Mouse (Mus musculus) cerebellum, adult 2 months (tissue): Measurements from ENCODE around the gene Qars. TPM values are rescaled to one million over a fixed set of nuclear protein-coding genes. Genes with fewer than 3 reads are reported as not detected.

Experiments
- DNase-seq, 2 experiments: peaks; one replicate each; pipeline ENCODE4 v3.0.0; 2021
- H3K27ac ChIP-seq: fragments of 200-500 bp; 2 replicates; pipeline ENCODE4 v1.5.1; 2012; ENCODE audit warnings: low read length, control low read depth, inconsistent platforms; ENCODE audit not compliant: insufficient read depth
- H3K27me3 ChIP-seq: fragments of 200-500 bp; 2 replicates; pipeline ENCODE4 v1.6.1; 2012; ENCODE audit warnings: inconsistent platforms, mild to moderate bottlenecking, low read length, moderate library complexity; ENCODE audit not compliant: control insufficient read depth, insufficient read depth
- H3K4me1 ChIP-seq: fragments of 200-500 bp; 2 replicates; pipeline ENCODE4 v1.6.1; 2011; ENCODE audit warnings: low read length; ENCODE audit not compliant: control insufficient read depth, insufficient read depth
- H3K4me3 ChIP-seq: fragments of 200-500 bp; replicated peaks from 2 replicates; pipeline ENCODE3; 2011; ENCODE audit warnings: mild to moderate bottlenecking, low read depth, low read length, control low read depth; ENCODE audit not compliant: insufficient read depth
- CTCF ChIP-seq: fragments of 200-500 bp; IDR thresholded peaks from 2 replicates; pipeline ENCODE4 v1.5.1; 2011; ENCODE audit warnings: low read depth, mild to moderate bottlenecking, control low read depth, low read length, moderate library complexity, borderline replicate concordance; ENCODE audit not compliant: insufficient read depth
- POLR2A ChIP-seq: fragments of 200-500 bp; IDR thresholded peaks from 2 replicates; pipeline ENCODE4 v1.6.1; 2011; ENCODE audit warnings: low read length, control low read depth, borderline replicate concordance; ENCODE audit not compliant: insufficient read depth
- WGBS: fragments of 180-500 bp; shearing (Covaris S2); methylation state at CpG from one replicate; pipeline ENCODE4 v1.1.7; 2018; 5-methylcytosine and 5-hydroxymethylcytosine counted together
- polyA plus RNA-seq: library from polyadenylated mRNA; depleted of rRNA; stranded (reverse); fragments of >200 nt; gene quantifications from 2 replicates; pipeline ENCODE4 v1.2.3, GENCODE M21; 2012

The Qars gene
- polyA plus RNA-seq, 1 experiment, result 107 TPM

DNA sequence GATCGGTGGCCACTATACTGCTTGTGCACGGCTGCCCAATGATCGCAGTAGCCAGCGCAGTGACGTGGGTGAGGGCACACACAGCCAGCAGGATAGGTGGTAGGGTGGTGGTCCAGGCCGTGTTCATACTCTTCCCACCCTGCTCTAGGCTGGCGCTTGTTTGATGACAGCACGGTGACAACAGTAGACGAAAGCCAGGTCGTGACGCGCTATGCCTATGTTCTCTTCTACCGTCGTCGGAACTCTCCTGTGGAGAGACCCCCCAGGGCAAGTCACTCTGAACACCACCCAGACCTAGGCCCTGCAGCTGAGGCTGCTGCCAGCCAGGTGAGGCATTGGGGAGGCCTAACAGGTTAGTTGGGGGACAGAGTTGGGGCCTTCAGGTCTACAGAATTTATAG lies 7.6 kb upstream of the Qars start:
- DNase-seq, result no peak
- Histone ChIP-seq H3K27ac (no peak overlapping the region), H3K4me1 (no peaks in the 10 kb centered on the region), H3K4me3 (no peak overlapping the region), H3K27me3 (no peaks in the 10 kb centered on the region)
- WGBS, result 92% methylated on average over 15 of the region's 15 CpGs
- no peak for TF ChIP-seq CTCF
- no peak for TF ChIP-seq POLR2A

DNA sequence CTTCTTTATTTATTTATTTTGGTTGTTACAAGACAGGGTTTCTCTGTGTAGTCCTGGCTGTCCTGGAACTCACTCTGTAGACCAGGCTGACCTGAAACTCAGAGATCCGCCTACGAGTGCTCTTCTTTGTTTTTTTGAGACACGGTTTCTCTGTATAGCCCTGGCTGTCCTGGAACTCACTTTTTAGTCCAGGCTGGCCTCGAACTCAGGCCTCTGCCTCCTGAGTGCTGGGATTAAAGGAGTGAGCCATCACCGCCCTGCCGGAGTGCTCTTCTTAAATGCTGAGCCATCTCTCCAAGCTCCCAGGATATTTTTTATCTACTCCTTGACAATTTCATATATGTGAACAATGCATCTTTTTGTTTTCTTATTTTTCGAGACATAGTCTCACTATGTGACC lies 605 bp upstream of the Qars start:
- 90% methylated on average over 7 of the region's 7 CpGs for WGBS
- Histone ChIP-seq H3K27me3 (no peaks in the 10 kb centered on the region), H3K27ac (no peak overlapping the region), H3K4me3 (no peak overlapping the region), H3K4me1 (peaks cover 8% of the 10 kb centered on the region)
- DNase-seq, result no peak
- TF ChIP-seq CTCF (no peak), POLR2A (no peak)

DNA sequence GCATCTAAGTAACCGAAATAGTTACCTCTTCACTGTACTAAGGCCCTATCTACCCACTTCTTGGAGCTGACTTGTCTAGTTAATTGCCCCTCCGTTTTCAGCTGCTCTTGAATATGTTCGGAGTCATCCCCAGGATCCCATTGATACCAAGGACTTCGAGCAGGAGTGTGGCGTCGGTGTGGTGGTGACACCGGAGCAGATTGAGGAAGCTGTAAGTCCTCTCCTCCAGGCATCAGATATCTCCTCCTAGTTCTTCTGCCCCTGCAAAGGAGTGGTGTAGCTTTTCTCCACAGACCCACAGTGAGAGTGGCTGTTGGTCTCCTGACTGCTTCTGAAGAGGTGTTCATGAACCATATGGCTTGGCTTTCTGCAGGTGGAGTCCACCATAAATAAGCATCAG lies 1.3 kb downstream of the Qars start:
- H3K4me1 ChIP-seq, result peaks cover 8% of the 10 kb centered on the region
- no peak overlapping the region for H3K27ac ChIP-seq
- no peak overlapping the region for H3K4me3 ChIP-seq
- H3K27me3 ChIP-seq, result no peaks in the 10 kb centered on the region
- TF ChIP-seq POLR2A (no peak), CTCF (no peak)
- 87% methylated on average over 7 of the region's 7 CpGs for WGBS
- no peak for DNase-seq

DNA sequence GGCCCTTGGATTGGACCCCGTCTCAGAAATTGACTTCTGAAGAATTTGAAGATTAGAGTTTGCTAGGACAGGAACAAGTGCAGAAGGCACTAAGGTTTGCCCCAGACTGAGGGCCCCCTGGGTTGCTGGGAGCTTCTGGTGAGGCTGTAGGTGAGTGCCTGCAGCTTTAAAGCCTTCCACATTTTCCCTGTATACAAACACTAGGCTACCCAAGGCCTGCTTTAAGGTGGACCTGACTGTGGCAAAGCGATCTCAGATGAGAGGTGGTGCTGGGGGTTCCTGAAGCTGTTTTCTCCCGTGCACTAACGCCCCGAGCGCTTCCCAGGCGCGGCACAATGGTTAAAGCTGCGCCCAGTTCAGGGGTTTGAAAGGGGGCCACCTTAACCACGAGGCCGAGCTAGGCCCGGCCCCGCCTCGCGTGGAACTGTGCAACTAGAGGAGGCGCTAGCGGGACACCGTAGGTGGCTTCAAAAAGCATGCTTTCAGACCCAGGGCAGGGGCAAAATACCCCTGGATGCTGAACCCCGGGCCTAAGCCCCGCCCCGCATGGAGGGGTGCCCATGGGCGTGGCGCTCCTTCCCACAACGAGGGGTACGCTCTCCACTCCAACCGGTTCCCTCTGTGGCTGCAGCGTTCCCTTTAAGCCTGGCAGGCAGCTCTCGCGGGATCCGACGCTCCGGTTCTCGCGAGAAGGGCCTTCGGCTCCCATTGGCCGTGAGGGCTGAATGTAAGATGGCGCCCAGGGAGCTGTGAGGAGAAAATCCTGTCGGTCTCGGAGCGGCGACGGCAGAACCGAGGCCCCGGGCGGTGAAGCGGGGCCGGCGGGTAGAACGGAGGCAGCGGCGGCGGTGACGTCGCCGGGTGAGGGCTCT lies 9.1 kb downstream of the Qars start, which contains the start of gene Qrich1:
TSS of gene Qrich1 (plus strand) at position 427 of the 872 bp plus-strand sequence.
- Histone ChIP-seq H3K27ac (peak within 1 kb of the TSS; percentile 89), H3K4me1 (peaks cover 7% of the 10 kb centered on the region; the same call in 1 of the 2 replicates), H3K4me3 (peak within 1 kb of the TSS; percentile 64), H3K27me3 (no peaks in the 10 kb centered on the region)
- TF ChIP-seq CTCF (no peak), POLR2A (peak; percentile 70; the same call in 1 of the 2 replicates)
- WGBS, result 1% methylated on average over 55 of the region's 55 CpGs
- DNase-seq, result peak; percentile 96 to 97

DNA sequence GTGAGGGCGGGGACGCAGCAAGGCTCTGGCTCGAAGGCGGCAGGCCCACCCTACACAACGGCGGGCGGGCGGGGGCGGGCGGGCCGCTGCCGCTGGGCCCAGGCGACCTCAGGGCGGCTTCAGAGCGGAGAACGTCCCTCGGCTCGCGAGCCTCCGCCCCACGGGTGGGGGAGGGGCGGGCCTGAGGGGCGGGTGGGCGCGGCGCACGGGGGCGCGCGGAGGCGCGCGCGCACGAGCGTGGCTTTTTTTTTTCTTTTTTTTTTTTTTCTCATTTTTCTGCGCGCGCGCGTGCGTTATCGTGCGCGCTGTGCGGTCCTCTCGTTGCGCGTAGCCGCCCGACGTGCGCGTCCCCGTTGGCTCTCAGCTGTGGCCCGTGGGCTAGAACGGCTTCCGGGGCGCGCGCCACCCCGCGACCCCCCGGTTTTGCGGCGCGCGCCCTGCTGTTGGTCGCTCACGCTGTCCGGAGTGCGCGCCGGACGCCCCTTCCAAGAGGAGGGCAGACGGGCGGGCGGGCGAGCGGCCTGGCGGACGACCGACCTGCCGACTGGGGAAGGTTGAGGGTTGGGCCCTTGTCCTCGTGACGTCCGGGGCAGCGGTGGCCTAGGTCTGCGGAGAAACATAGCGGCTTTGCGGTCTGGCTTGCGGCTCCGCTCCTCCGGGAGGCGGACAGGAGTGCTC lies 9.9 kb downstream of the Qars start:
- no peak for TF ChIP-seq CTCF
- 0 out of 2 replicates have a peak, but pooled peaks have one; percentile 7 for TF ChIP-seq POLR2A
- peak overlapping the region; percentile 64 for H3K4me3 ChIP-seq
- peaks cover 7% of the 10 kb centered on the region; the same call in 1 of the 2 replicates for H3K4me1 ChIP-seq
- peak; percentile 85 to 87 for DNase-seq
- peak overlapping the region; percentile 89 for H3K27ac ChIP-seq
- H3K27me3 ChIP-seq, result no peaks in the 10 kb centered on the region
- under 1% methylated on average over 88 of the region's 95 CpGs for WGBS

DNA sequence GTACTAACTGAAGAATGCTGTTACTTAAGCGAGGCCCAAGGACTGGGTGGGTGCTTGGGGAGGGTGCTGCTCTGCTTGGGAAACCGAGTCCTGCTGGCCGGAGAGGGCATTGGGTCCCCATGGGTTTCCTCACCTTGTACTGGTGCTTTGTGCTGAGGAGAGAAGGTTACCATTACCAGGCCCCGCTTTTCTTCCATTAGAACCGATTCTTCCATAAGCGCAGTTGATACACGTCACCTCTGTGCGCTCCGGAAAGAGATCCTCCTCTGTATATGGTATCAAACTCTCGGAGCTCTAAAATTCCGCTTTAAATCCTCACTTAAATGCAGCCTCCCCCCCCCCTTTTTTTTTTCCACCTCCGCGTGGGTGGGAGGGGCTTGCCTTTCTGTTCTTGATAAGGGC lies 10.4 kb downstream of the Qars start:
- Histone ChIP-seq H3K4me3 (peak overlapping the region; percentile 64), H3K27me3 (no peaks in the 10 kb centered on the region), H3K4me1 (peaks cover 7% of the 10 kb centered on the region; the same call in 1 of the 2 replicates), H3K27ac (peak overlapping the region; percentile 49; the same call in 1 of the 2 replicates)
- no peak for DNase-seq
- TF ChIP-seq POLR2A, result no peak
- no peak for TF ChIP-seq CTCF
- 0% methylated on average over 13 of the region's 13 CpGs for WGBS

DNA sequence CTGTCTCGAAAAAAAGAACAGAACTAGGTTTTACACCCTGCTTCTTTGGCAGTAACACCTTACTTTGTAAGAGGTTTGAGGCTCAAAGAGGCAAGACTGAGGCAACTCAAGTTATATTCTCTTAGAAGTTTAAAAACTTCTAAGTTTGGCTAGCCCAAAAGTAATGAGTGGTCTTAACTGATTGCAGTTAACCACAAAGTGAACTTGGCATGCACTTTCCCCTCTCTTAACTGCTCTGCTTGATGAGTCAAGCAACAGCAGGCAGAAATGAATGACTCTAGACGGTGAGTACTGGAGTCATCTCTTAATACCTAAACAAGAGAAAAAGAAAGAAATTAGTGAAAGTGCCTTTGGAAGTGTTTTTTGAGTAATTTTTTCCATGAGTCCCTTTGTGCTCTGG lies 14.1 kb downstream of the Qars start:
- H3K4me3 ChIP-seq, result no peak overlapping the region
- no peak for DNase-seq
- H3K27me3 ChIP-seq, result no peaks in the 10 kb centered on the region
- H3K27ac ChIP-seq, result no peak overlapping the region
- H3K4me1 ChIP-seq, result peaks cover 7% of the 10 kb centered on the region; the same call in 1 of the 2 replicates
- TF ChIP-seq CTCF (no peak), POLR2A (no peak)
- 45% methylated on average over 2 of the region's 2 CpGs for WGBS

DNA sequence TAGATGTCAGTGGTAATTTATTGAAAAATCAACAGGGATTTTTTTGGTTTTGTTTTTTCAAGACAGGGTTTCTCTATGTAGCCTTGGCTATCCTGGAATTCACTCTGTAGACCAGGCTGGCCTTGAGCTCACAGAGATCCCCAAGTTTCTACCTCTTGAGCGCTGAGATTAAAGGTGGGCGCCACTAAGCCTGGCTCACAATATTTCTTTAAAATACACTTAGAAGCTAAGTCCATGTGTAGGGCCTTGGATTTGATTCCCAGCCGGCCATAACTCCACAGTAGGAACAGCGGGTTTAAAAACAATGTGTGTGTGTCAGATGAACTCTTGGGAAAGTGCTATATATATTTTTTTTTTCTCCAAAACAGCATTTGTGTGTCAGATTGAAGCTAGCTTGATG lies 15.8 kb downstream of the Qars start:
- WGBS, result 89% methylated on average over 4 of the region's 4 CpGs
- Histone ChIP-seq H3K27me3 (no peaks in the 10 kb centered on the region), H3K27ac (no peak overlapping the region), H3K4me1 (peaks cover 7% of the 10 kb centered on the region; the same call in 1 of the 2 replicates), H3K4me3 (no peak overlapping the region)
- no peak for DNase-seq
- TF ChIP-seq POLR2A, result no peak
